Mouse (Mus musculus) midbrain, embryonic 10.5 days (tissue): ENCODE measurements at regions not wholly inside any gene's neighbourhood (a gene's known extent, or its start where the extent isn't known, plus 50 kb on each side); places are given as distances from the start of the nearest gene placed in this dataset.

Experiments used
- DNase-seq: peaks from one replicate; pipeline ENCODE4 v3.0.0-alpha.2; 2017; ENCODE audit warnings: low spot score
- H3K27ac ChIP-seq: fragments of 300-500 bp; sonication (generic); replicated peaks from 2 replicates; pipeline ENCODE4 v1.5.1; 2016; ENCODE audit warnings: mild to moderate bottlenecking
- H3K27me3 ChIP-seq: fragments of 300-500 bp; sonication (generic); 2 replicates; pipeline ENCODE4 v1.6.1; 2016; ENCODE audit warnings: low read depth, mild to moderate bottlenecking; ENCODE audit not compliant: poor library complexity, severe bottlenecking
- H3K36me3 ChIP-seq: fragments of 300-500 bp; sonication (generic); 2 replicates; pipeline ENCODE4 v1.6.1; 2016; ENCODE audit warnings: mild to moderate bottlenecking, moderate library complexity
- H3K4me1 ChIP-seq: fragments of 300-500 bp; sonication (generic); 2 replicates; pipeline ENCODE4 v1.6.1; 2016
- H3K4me3 ChIP-seq: fragments of 300-500 bp; sonication (generic); 2 replicates; pipeline ENCODE4 v1.5.1; 2016; ENCODE audit warnings: mild to moderate bottlenecking, moderate library complexity
- H3K9me3 ChIP-seq: fragments of 300-500 bp; sonication (generic); replicated peaks from 2 replicates; pipeline ENCODE4 v1.6.1; 2016; ENCODE audit warnings: mild to moderate bottlenecking
- WGBS: fragments of 180-500 bp; shearing (Covaris S2); methylation state at CpG from one replicate; pipeline ENCODE4 v1.1.7; 2016; 5-methylcytosine and 5-hydroxymethylcytosine counted together

- H3K9me3 ChIP-seq, result no peaks in the 10 kb centered on the region
- H3K36me3 ChIP-seq, result no peaks in the 10 kb centered on the region
- H3K4me3 ChIP-seq, result no peak overlapping the region
- H3K27ac ChIP-seq, result no peak overlapping the region
- no peaks in the 10 kb centered on the region for H3K27me3 ChIP-seq
- no peak for DNase-seq
- WGBS, result 46% methylated on average over 2 of the region's 2 CpGs
- H3K4me1 ChIP-seq, result peaks cover 11% of the 10 kb centered on the region
These were observed 124.1 kb downstream of the Sem1 start for GRCm38 (mm10) chr6:6454396-6454795.

- Histone ChIP-seq H3K27ac (no peak overlapping the region), H3K9me3 (0 out of 2 replicates have a peak, but pooled peaks cover 8% of the 10 kb centered on the region), H3K4me1 (no peaks in the 10 kb centered on the region), H3K36me3 (no peaks in the 10 kb centered on the region), H3K27me3 (no peaks in the 10 kb centered on the region), H3K4me3 (no peak overlapping the region)
- DNase-seq, result no peak
- 84% methylated on average over 3 of the region's 3 CpGs for WGBS
These were observed 143.6 kb downstream of the Sem1 start for GRCm38 (mm10) chr6:6434855-6435254.

- 80% methylated on average over 5 of the region's 5 CpGs for WGBS
- H3K36me3 ChIP-seq, result no peaks in the 10 kb centered on the region
- DNase-seq, result no peak
These were observed 144.1 kb downstream of the Sem1 start for GRCm38 (mm10) chr6:6434261-6434802.

GRCm38 (mm10) chr6:6433179-6433578 lies 145.3 kb downstream of the Sem1 start:
- WGBS, result 93% methylated on average over 6 of the region's 6 CpGs
- Histone ChIP-seq H3K27ac (no peak overlapping the region), H3K36me3 (no peaks in the 10 kb centered on the region), H3K27me3 (no peaks in the 10 kb centered on the region), H3K4me3 (no peak overlapping the region), H3K9me3 (no peaks in the 10 kb centered on the region), H3K4me1 (no peaks in the 10 kb centered on the region)
- DNase-seq, result no peak

More at GRCm38 (mm10) chr6:6434261-6434802, 144.1 kb downstream of the Sem1 start:
- Histone ChIP-seq H3K4me1 (no peaks in the 10 kb centered on the region), H3K9me3 (0 out of 2 replicates have a peak, but pooled peaks cover 7% of the 10 kb centered on the region), H3K27ac (no peak overlapping the region), H3K4me3 (no peak overlapping the region), H3K27me3 (no peaks in the 10 kb centered on the region)

- 88% methylated on average over 9 of the region's 9 CpGs for WGBS
- Histone ChIP-seq H3K27ac (no peak overlapping the region), H3K9me3 (no peaks in the 10 kb centered on the region), H3K27me3 (no peaks in the 10 kb centered on the region), H3K36me3 (no peaks in the 10 kb centered on the region), H3K4me3 (no peak overlapping the region), H3K4me1 (no peaks in the 10 kb centered on the region)
- DNase-seq, result no peak
These were observed 163.5 kb downstream of the Sem1 start for GRCm38 (mm10) chr6:6414654-6415610.

- H3K27me3 ChIP-seq, result no peaks in the 10 kb centered on the region
- H3K36me3 ChIP-seq, result no peaks in the 10 kb centered on the region
- H3K27ac ChIP-seq, result no peak overlapping the region
- no peak for DNase-seq
- no peak overlapping the region for H3K4me3 ChIP-seq
- H3K9me3 ChIP-seq, result no peaks in the 10 kb centered on the region
- 66% methylated on average over 3 of the region's 3 CpGs for WGBS
- H3K4me1 ChIP-seq, result peaks cover 3% of the 10 kb centered on the region; the same call in 1 of the 2 replicates
These were observed 180.5 kb downstream of the Sem1 start for GRCm38 (mm10) chr6:6397997-6398396.

GRCm38 (mm10) chr6:6389454-6390445 lies 172.8 kb upstream of the Slc25a13 start:
- Histone ChIP-seq H3K4me3 (no peak overlapping the region), H3K4me1 (peaks cover 21% of the 10 kb centered on the region), H3K9me3 (no peaks in the 10 kb centered on the region), H3K36me3 (no peaks in the 10 kb centered on the region), H3K27me3 (no peaks in the 10 kb centered on the region), H3K27ac (peak overlapping the region; percentile 72)
- 79% methylated on average over 16 of the region's 16 CpGs for WGBS
- no peak for DNase-seq

GRCm38 (mm10) chr6:6388835-6389440 lies 172.0 kb upstream of the Slc25a13 start:
- peaks cover 4% of the 10 kb centered on the region; the same call in 1 of the 2 replicates for H3K27me3 ChIP-seq
- DNase-seq, result peak; percentile 26
- peaks cover 21% of the 10 kb centered on the region for H3K4me1 ChIP-seq
- WGBS, result 16% methylated on average over 5 of the region's 5 CpGs
- no peaks in the 10 kb centered on the region for H3K9me3 ChIP-seq
- no peak overlapping the region for H3K4me3 ChIP-seq
- peak overlapping the region; percentile 72 for H3K27ac ChIP-seq
- H3K36me3 ChIP-seq, result no peaks in the 10 kb centered on the region

- no peak for DNase-seq
- no peak overlapping the region for H3K4me3 ChIP-seq
- H3K27ac ChIP-seq, result no peak overlapping the region
- peaks cover 21% of the 10 kb centered on the region for H3K4me1 ChIP-seq
- no peaks in the 10 kb centered on the region for H3K9me3 ChIP-seq
- peaks cover 12% of the 10 kb centered on the region; the same call in 1 of the 2 replicates for H3K27me3 ChIP-seq
- 90% methylated on average over 5 of the region's 5 CpGs for WGBS
- H3K36me3 ChIP-seq, result no peaks in the 10 kb centered on the region
These were observed 170.6 kb upstream of the Slc25a13 start for GRCm38 (mm10) chr6:6387571-6387970.

- Histone ChIP-seq H3K27me3 (peaks cover 12% of the 10 kb centered on the region; the same call in 1 of the 2 replicates), H3K36me3 (no peaks in the 10 kb centered on the region), H3K27ac (no peak overlapping the region), H3K4me1 (peaks cover 21% of the 10 kb centered on the region), H3K4me3 (no peak overlapping the region), H3K9me3 (no peaks in the 10 kb centered on the region)
- WGBS, result 62% methylated on average over 7 of the region's 7 CpGs
- DNase-seq, result no peak
These were observed 168.0 kb upstream of the Slc25a13 start for GRCm38 (mm10) chr6:6384971-6385370.

GRCm38 (mm10) chr6:6384441-6384840 lies 167.5 kb upstream of the Slc25a13 start:
- peaks cover 16% of the 10 kb centered on the region for H3K4me1 ChIP-seq
- H3K27ac ChIP-seq, result no peak overlapping the region
- H3K36me3 ChIP-seq, result no peaks in the 10 kb centered on the region
- H3K9me3 ChIP-seq, result no peaks in the 10 kb centered on the region
- peaks cover 12% of the 10 kb centered on the region; the same call in 1 of the 2 replicates for H3K27me3 ChIP-seq
- WGBS, result 88% methylated on average over 6 of the region's 6 CpGs
- no peak overlapping the region for H3K4me3 ChIP-seq
- no peak for DNase-seq

GRCm38 (mm10) chr6:6372421-6372820 lies 155.4 kb upstream of the Slc25a13 start:
- Histone ChIP-seq H3K4me1 (peaks cover 6% of the 10 kb centered on the region), H3K9me3 (no peaks in the 10 kb centered on the region), H3K27me3 (no peaks in the 10 kb centered on the region), H3K4me3 (no peak overlapping the region), H3K36me3 (no peaks in the 10 kb centered on the region), H3K27ac (no peak overlapping the region)
- 84% methylated on average over 3 of the region's 3 CpGs for WGBS
- no peak for DNase-seq
